Mouse (Mus musculus) CD4-positive, CD25-positive, alpha-beta regulatory T cell, adult 9 weeks (primary cell): ENCODE measurements around the gene Tln2. TPM values are rescaled to one million over a fixed set of nuclear protein-coding genes. Genes with fewer than 3 reads are reported as not detected.

Source experiments
- polyA plus RNA-seq: library from polyadenylated mRNA; unstranded; fragments of 100-300 nt; shearing (Covaris generic); gene quantifications from one replicate; pipeline ENCODE4 v1.2.1, GENCODE M21; 2017

Tln2 gene
- polyA plus RNA-seq, result 0.10 TPM

GRCm38 (mm10) chr9:67559603-67560002 lies at the start of gene Tln2:
TSS of gene Tln2 (minus strand) at chr9:67559703.

Other genes with a start within 250 kb of the Tln2 start
- gene C2cd4b, start 199.7 kb upstream of the Tln2 start, polyA plus RNA-seq, result not detected